In genomic region chr9:56886113-56886512, GRCm38 (mm10) we compare ENCODE assay signal across 10 mouse cellular contexts. TPM values are rescaled to one million over a fixed set of nuclear protein-coding genes. Genes with fewer than 3 reads are reported as not detected.
A peak's percentile ranks its signal among the peaks of the same experiment; 100 is the strongest.
DNase-seq lines count a peak whose midpoint lies in the region; ATAC-seq and TF ChIP-seq lines count a peak whose summit lies in the region.
"Had no signal": no experiment of that assay in that cellular context is flagged by ENCODE, and none has a peak within 500 bp of the region (broad histone marks: within the 10 kb centered on the region; RNA-seq: fewer than 3 reads in every experiment).

No protein-coding gene starts in this region.

- H3K9me3 ChIP-seq in kidney, postnatal 0 days (replicated peaks; ENCODE audit: low read length), result no peaks in the 10 kb centered on the region
- H3K9me3 ChIP-seq in limb, embryonic 10.5 days (replicated peaks), result no peaks in the 10 kb centered on the region
- H3K9me3 ChIP-seq: limb, embryonic 13.5 days had no signal

- 52% methylated on average over 13 of the region's 13 CpGs for WGBS in kidney, postnatal 0 days
- WGBS in limb, embryonic 10.5 days, result 61% methylated on average over 13 of the region's 13 CpGs

- peaks cover 27% of the 10 kb centered on the region for H3K36me3 ChIP-seq in kidney, postnatal 0 days (ENCODE audit: insufficient read depth, low read length)
- H3K36me3 ChIP-seq in limb, embryonic 10.5 days, result peaks cover 29% of the 10 kb centered on the region; the same call in 1 of the 2 replicates

- H3K27ac ChIP-seq in kidney, postnatal 0 days, result no peak overlapping the region
- no peak overlapping the region for H3K27ac ChIP-seq in limb, embryonic 10.5 days
- H3K27ac ChIP-seq: limb, embryonic 13.5 days had no signal

- H3K4me3 ChIP-seq in kidney, postnatal 0 days (replicated peaks; ENCODE audit: low read depth, low read length), result no peak overlapping the region
- H3K4me3 ChIP-seq in limb, embryonic 10.5 days, result no peak overlapping the region
- H3K4me3 ChIP-seq: limb, embryonic 13.5 days had no signal

- H3K27me3 ChIP-seq in kidney, postnatal 0 days (ENCODE audit: insufficient read depth, low read length), result no peaks in the 10 kb centered on the region; the same call in 1 of the 2 replicates
- H3K27me3 ChIP-seq in limb, embryonic 10.5 days (ENCODE audit: low read depth, poor library complexity, severe bottlenecking), result peaks cover 12% of the 10 kb centered on the region; the same call in 1 of the 2 replicates

- 0 out of 2 replicates have a peak, but pooled peaks cover 3% of the 10 kb centered on the region for H3K4me1 ChIP-seq in kidney, postnatal 0 days (replicated peaks; ENCODE audit: insufficient read depth, low read length)
- peaks cover 28% of the 10 kb centered on the region for H3K4me1 ChIP-seq in limb, embryonic 10.5 days

- DNase-seq in kidney, postnatal 0 days (ENCODE audit: low spot score), result no peak
- no peak for DNase-seq in kidney, adult 11 months
- peak; percentile 17 for DNase-seq in 416B (ENCODE audit: low read depth)
- peak; percentile 69 for DNase-seq in ES-CJ7 (ENCODE audit: low read depth, low spot score)
- peak; percentile 78 for DNase-seq in limb, embryonic 10.5 days (ENCODE audit: low spot score)
- DNase-seq in right cerebral cortex, adult 2 months (ENCODE audit: low spot score in 2 of 2), result no peak
- DNase-seq in T-cell, adult 2 months (ENCODE audit: low spot score), result no peak
- DNase-seq in urinary bladder, adult 2 months (ENCODE audit: low spot score), result no peak
- DNase-seq: adrenal gland, adult 2 months had no signal

- H3K4me2 ChIP-seq in kidney, postnatal 0 days (ENCODE audit: low read length), result no peak overlapping the region
- H3K4me2 ChIP-seq: limb, embryonic 13.5 days had no signal

- no peak for ATAC-seq in kidney, postnatal 0 days (replicated peaks; ENCODE audit: low FRiP score, low read depth)

- peak; percentile 81 for TF ChIP-seq CTCF in kidney, postnatal 0 days (IDR thresholded peaks at IDR 0.05; ENCODE audit: low read depth)

- no peak overlapping the region for H3K9ac ChIP-seq in kidney, postnatal 0 days (ENCODE audit: low read depth, low read length)
- H3K9ac ChIP-seq: limb, embryonic 13.5 days had no signal

RNA-seq across cellular contexts. Expression of gene Cspg4, which starts 21.3 kb away (rescaled TPM):
- 18.1 and 19.8 TPM in 2 replicates for polyA plus RNA-seq in kidney, postnatal 0 days (2015; fragmentation: Nextera tagmentation; extraction: Ambion mirVana)
- 2.1 and 5.0 TPM in 2 replicates for polyA plus RNA-seq in limb, embryonic 10.5 days (2016; fragmentation: Nextera tagmentation; extraction: Ambion mirVana)
- polyA plus RNA-seq in urinary bladder, adult 2 months (2012; rRNA removed), result 27.7 and 39.1 TPM in 2 replicates

RNA-seq across cellular contexts. Expression of gene Odf3l1, which starts 21.6 kb away (rescaled TPM):
- 0.11 TPM in 1 of 2 replicates, not detected in the other for polyA plus RNA-seq in kidney, postnatal 0 days (2015; fragmentation: Nextera tagmentation; extraction: Ambion mirVana)
- 0.35 TPM in 1 of 2 replicates, not detected in the other for polyA plus RNA-seq in limb, embryonic 10.5 days (2016; fragmentation: Nextera tagmentation; extraction: Ambion mirVana)
- 0.96 and 1.1 TPM in 2 replicates for polyA plus RNA-seq in urinary bladder, adult 2 months (2012; rRNA removed)

RNA-seq across cellular contexts. Expression of gene Snx33, which starts 42.1 kb away (rescaled TPM):
- 8.4 and 8.5 TPM in 2 replicates for polyA plus RNA-seq in kidney, postnatal 0 days (2015; fragmentation: Nextera tagmentation; extraction: Ambion mirVana)
- polyA plus RNA-seq in limb, embryonic 10.5 days (2016; fragmentation: Nextera tagmentation; extraction: Ambion mirVana), result 9.3 and 11.6 TPM in 2 replicates
- 21.3 and 24.1 TPM in 2 replicates for polyA plus RNA-seq in urinary bladder, adult 2 months (2012; rRNA removed)

RNA-seq across cellular contexts. Expression of gene Imp3, which starts 51.2 kb away (rescaled TPM):
- 112 and 123 TPM in 2 replicates for polyA plus RNA-seq in kidney, postnatal 0 days (2015; fragmentation: Nextera tagmentation; extraction: Ambion mirVana)
- polyA plus RNA-seq in limb, embryonic 10.5 days (2016; fragmentation: Nextera tagmentation; extraction: Ambion mirVana), result 70.5 and 77.9 TPM in 2 replicates
- 121 and 136 TPM in 2 replicates for polyA plus RNA-seq in urinary bladder, adult 2 months (2012; rRNA removed)

Comparison
In these comparisons a context has a peak if more than half of its experiments do, and no peak if none do; other contexts are left out.
1. DNase-seq: peak in 416B (single experiment), ES-CJ7 (single experiment) and limb, embryonic 10.5 days (single experiment); none in kidney, postnatal 0 days (single experiment), kidney, adult 11 months (single experiment), right cerebral cortex, adult 2 months (0 of 2), T-cell, adult 2 months (single experiment) and urinary bladder, adult 2 months (single experiment).